Mouse (Mus musculus): Measurements from ENCODE around the gene Abhd15. TPM values are rescaled to one million over a fixed set of nuclear protein-coding genes. Genes with fewer than 3 reads are reported as not detected.

Abhd15 gene
- 1.5 and 2.4 TPM in 2 replicates for polyA plus RNA-seq (2016; fragmentation: Nextera tagmentation; extraction: Ambion mirVana)

GRCm38 (mm10) chr11:77514832-77515636 lies at the start of gene Abhd15:
Gene Abhd15, plus strand, starts transcription at chr11:77515121.
- under 1% methylated on average over 71 of the region's 72 CpGs for WGBS
- peaks cover 34% of the 10 kb centered on the region for H3K4me1 ChIP-seq (replicated peaks)
- H3K27ac ChIP-seq: no peak within 1 kb of the TSS

GRCm38 (mm10) chr11:77466544-77466943 lies 48.4 kb upstream of the Abhd15 start:
- 29% methylated on average over 9 of the region's 9 CpGs for WGBS
- Histone ChIP-seq H3K9ac (replicated peaks) (no peak overlapping the region), H3K9me3 (no peaks in the 10 kb centered on the region), H3K27ac (no peak overlapping the region), H3K4me1 (replicated peaks) (peaks cover 23% of the 10 kb centered on the region), H3K27me3 (peaks cover 85% of the 10 kb centered on the region), H3K4me2 (peak overlapping the region; percentile 35), H3K4me3 (replicated peaks) (no peak overlapping the region), H3K36me3 (peaks cover 21% of the 10 kb centered on the region)
- no peak for ATAC-seq (ENCODE audit: insufficient number of reproducible peaks, insufficient read depth, low FRiP score, low TSS enrichment, low read depth)

More at GRCm38 (mm10) chr11:77514832-77515636, at the start of gene Abhd15:
- Histone ChIP-seq H3K4me2 (peak within 1 kb of the TSS; percentile 95), H3K36me3 (peaks cover 7% of the 10 kb centered on the region; the same call in 1 of the 2 replicates), H3K9me3 (no peaks in the 10 kb centered on the region), H3K27me3 (peaks cover 51% of the 10 kb centered on the region), H3K4me3 (replicated peaks) (peak within 1 kb of the TSS; percentile 66), H3K9ac (replicated peaks) (peak within 1 kb of the TSS; percentile 54; the same call in 1 of the 2 replicates)
- ATAC-seq (ENCODE audit: insufficient number of reproducible peaks, insufficient read depth, low FRiP score, low TSS enrichment, low read depth): peak; percentile 12; the same call in 1 of the 2 replicates

GRCm38 (mm10) chr11:77467157-77467556 lies 47.8 kb upstream of the Abhd15 start:
- Histone ChIP-seq H3K27me3 (peaks cover 78% of the 10 kb centered on the region), H3K9ac (replicated peaks) (0 out of 2 replicates have a peak overlapping the region, but pooled peaks have one; percentile 18), H3K4me1 (replicated peaks) (peaks cover 19% of the 10 kb centered on the region), H3K27ac (no peak overlapping the region), H3K4me2 (peak overlapping the region; percentile 35), H3K4me3 (replicated peaks) (no peak overlapping the region), H3K36me3 (peaks cover 27% of the 10 kb centered on the region), H3K9me3 (no peaks in the 10 kb centered on the region)
- ATAC-seq (ENCODE audit: insufficient number of reproducible peaks, insufficient read depth, low FRiP score, low TSS enrichment, low read depth): no peak
- 3% methylated on average over 25 of the region's 25 CpGs for WGBS

GRCm38 (mm10) chr11:77467784-77468183 lies 47.1 kb upstream of the Abhd15 start:
- Histone ChIP-seq H3K27ac (no peak overlapping the region), H3K4me1 (replicated peaks) (peaks cover 17% of the 10 kb centered on the region), H3K27me3 (peaks cover 72% of the 10 kb centered on the region), H3K9me3 (no peaks in the 10 kb centered on the region), H3K9ac (replicated peaks) (no peak overlapping the region), H3K4me2 (peak overlapping the region; percentile 35; the same call in 1 of the 2 replicates), H3K36me3 (peaks cover 33% of the 10 kb centered on the region), H3K4me3 (replicated peaks) (no peak overlapping the region)
- WGBS: 9% methylated on average over 20 of the region's 20 CpGs
- ATAC-seq (ENCODE audit: insufficient number of reproducible peaks, insufficient read depth, low FRiP score, low TSS enrichment, low read depth): no peak

GRCm38 (mm10) chr11:77468397-77468796 lies 46.5 kb upstream of the Abhd15 start:
- peaks cover 66% of the 10 kb centered on the region for H3K27me3 ChIP-seq
- ATAC-seq (ENCODE audit: insufficient number of reproducible peaks, insufficient read depth, low FRiP score, low TSS enrichment, low read depth): no peak
- H3K4me3 ChIP-seq (replicated peaks): no peak overlapping the region
- peaks cover 39% of the 10 kb centered on the region for H3K36me3 ChIP-seq
- 86% methylated on average over 9 of the region's 9 CpGs for WGBS
- H3K9me3 ChIP-seq: no peaks in the 10 kb centered on the region
- H3K27ac ChIP-seq: no peak overlapping the region
- H3K4me2 ChIP-seq: no peak overlapping the region
- H3K4me1 ChIP-seq (replicated peaks): peaks cover 14% of the 10 kb centered on the region
- no peak overlapping the region for H3K9ac ChIP-seq (replicated peaks)

GRCm38 (mm10) chr11:77471407-77471806 lies 43.5 kb upstream of the Abhd15 start:
- 64% methylated on average over 29 of the region's 29 CpGs for WGBS
- no peak for ATAC-seq (ENCODE audit: insufficient number of reproducible peaks, insufficient read depth, low FRiP score, low TSS enrichment, low read depth)

GRCm38 (mm10) chr11:77472775-77473174 lies 42.1 kb upstream of the Abhd15 start:
- Histone ChIP-seq H3K9me3 (no peaks in the 10 kb centered on the region), H3K4me3 (replicated peaks) (no peak overlapping the region), H3K27me3 (peaks cover 22% of the 10 kb centered on the region), H3K9ac (replicated peaks) (no peak overlapping the region), H3K36me3 (peaks cover 70% of the 10 kb centered on the region), H3K4me2 (no peak overlapping the region), H3K27ac (no peak overlapping the region), H3K4me1 (replicated peaks) (peaks cover 5% of the 10 kb centered on the region)
- WGBS: 92% methylated on average over 16 of the region's 16 CpGs
- no peak for ATAC-seq (ENCODE audit: insufficient number of reproducible peaks, insufficient read depth, low FRiP score, low TSS enrichment, low read depth)

More at GRCm38 (mm10) chr11:77471407-77471806, 43.5 kb upstream of the Abhd15 start:
- H3K36me3 ChIP-seq: peaks cover 59% of the 10 kb centered on the region
- H3K27ac ChIP-seq: no peak overlapping the region
- H3K9ac ChIP-seq (replicated peaks): no peak overlapping the region
- H3K27me3 ChIP-seq: peaks cover 36% of the 10 kb centered on the region
- H3K4me3 ChIP-seq (replicated peaks): no peak overlapping the region
- H3K4me1 ChIP-seq (replicated peaks): peaks cover 14% of the 10 kb centered on the region
- no peaks in the 10 kb centered on the region for H3K9me3 ChIP-seq
- no peak overlapping the region for H3K4me2 ChIP-seq

GRCm38 (mm10) chr11:77476216-77476615 lies 38.7 kb upstream of the Abhd15 start:
- no peaks in the 10 kb centered on the region for H3K4me1 ChIP-seq (replicated peaks)
- ATAC-seq (ENCODE audit: insufficient number of reproducible peaks, insufficient read depth, low FRiP score, low TSS enrichment, low read depth): no peak
- no peak overlapping the region for H3K4me2 ChIP-seq
- WGBS: 90% methylated on average over 14 of the region's 14 CpGs
- H3K4me3 ChIP-seq (replicated peaks): no peak overlapping the region
- H3K27ac ChIP-seq: no peak overlapping the region
- H3K36me3 ChIP-seq: peaks cover 53% of the 10 kb centered on the region
- no peaks in the 10 kb centered on the region for H3K27me3 ChIP-seq
- H3K9me3 ChIP-seq: no peaks in the 10 kb centered on the region
- no peak overlapping the region for H3K9ac ChIP-seq (replicated peaks)

GRCm38 (mm10) chr11:77476895-77477294 lies 38.0 kb upstream of the Abhd15 start:
- H3K36me3 ChIP-seq: peaks cover 46% of the 10 kb centered on the region
- H3K4me2 ChIP-seq: no peak overlapping the region
- H3K27me3 ChIP-seq: no peaks in the 10 kb centered on the region
- no peaks in the 10 kb centered on the region for H3K4me1 ChIP-seq (replicated peaks)
- 96% methylated on average over 6 of the region's 6 CpGs for WGBS
- no peak overlapping the region for H3K4me3 ChIP-seq (replicated peaks)
- no peak for ATAC-seq (ENCODE audit: insufficient number of reproducible peaks, insufficient read depth, low FRiP score, low TSS enrichment, low read depth)
- no peak overlapping the region for H3K9ac ChIP-seq (replicated peaks)
- H3K9me3 ChIP-seq: no peaks in the 10 kb centered on the region
- H3K27ac ChIP-seq: no peak overlapping the region

GRCm38 (mm10) chr11:77483043-77483442 lies 31.9 kb upstream of the Abhd15 start:
- Histone ChIP-seq H3K27me3 (no peaks in the 10 kb centered on the region), H3K9me3 (no peaks in the 10 kb centered on the region), H3K4me1 (replicated peaks) (peaks cover 36% of the 10 kb centered on the region), H3K36me3 (no peaks in the 10 kb centered on the region), H3K27ac (no peak overlapping the region), H3K4me3 (replicated peaks) (no peak overlapping the region), H3K9ac (replicated peaks) (no peak overlapping the region), H3K4me2 (no peak overlapping the region)
- ATAC-seq (ENCODE audit: insufficient number of reproducible peaks, insufficient read depth, low FRiP score, low TSS enrichment, low read depth): no peak
- 78% methylated on average over 3 of the region's 3 CpGs for WGBS

- H3K4me1 ChIP-seq (replicated peaks): peaks cover 43% of the 10 kb centered on the region
- ATAC-seq (ENCODE audit: insufficient number of reproducible peaks, insufficient read depth, low FRiP score, low TSS enrichment, low read depth): no peak
- WGBS: 55% methylated on average over 11 of the region's 11 CpGs
These were observed 31.2 kb upstream of the Abhd15 start for GRCm38 (mm10) chr11:77483510-77484255.

More at GRCm38 (mm10) chr11:77483510-77484255, 31.2 kb upstream of the Abhd15 start:
- Histone ChIP-seq H3K9me3 (no peaks in the 10 kb centered on the region), H3K4me2 (no peak overlapping the region), H3K9ac (replicated peaks) (no peak overlapping the region), H3K36me3 (no peaks in the 10 kb centered on the region), H3K4me3 (replicated peaks) (no peak overlapping the region), H3K27me3 (no peaks in the 10 kb centered on the region), H3K27ac (no peak overlapping the region)

All from limb, embryonic 12.5 days (tissue).